Mouse (Mus musculus) testis, postnatal 14 days (tissue): ENCODE measurements around the gene Rnf157.

Experiments
- DNase-seq: peaks from one replicate; pipeline ENCODE4 v3.0.0; 2021; ENCODE audit warnings: low spot score

The Rnf157 gene

DNA sequence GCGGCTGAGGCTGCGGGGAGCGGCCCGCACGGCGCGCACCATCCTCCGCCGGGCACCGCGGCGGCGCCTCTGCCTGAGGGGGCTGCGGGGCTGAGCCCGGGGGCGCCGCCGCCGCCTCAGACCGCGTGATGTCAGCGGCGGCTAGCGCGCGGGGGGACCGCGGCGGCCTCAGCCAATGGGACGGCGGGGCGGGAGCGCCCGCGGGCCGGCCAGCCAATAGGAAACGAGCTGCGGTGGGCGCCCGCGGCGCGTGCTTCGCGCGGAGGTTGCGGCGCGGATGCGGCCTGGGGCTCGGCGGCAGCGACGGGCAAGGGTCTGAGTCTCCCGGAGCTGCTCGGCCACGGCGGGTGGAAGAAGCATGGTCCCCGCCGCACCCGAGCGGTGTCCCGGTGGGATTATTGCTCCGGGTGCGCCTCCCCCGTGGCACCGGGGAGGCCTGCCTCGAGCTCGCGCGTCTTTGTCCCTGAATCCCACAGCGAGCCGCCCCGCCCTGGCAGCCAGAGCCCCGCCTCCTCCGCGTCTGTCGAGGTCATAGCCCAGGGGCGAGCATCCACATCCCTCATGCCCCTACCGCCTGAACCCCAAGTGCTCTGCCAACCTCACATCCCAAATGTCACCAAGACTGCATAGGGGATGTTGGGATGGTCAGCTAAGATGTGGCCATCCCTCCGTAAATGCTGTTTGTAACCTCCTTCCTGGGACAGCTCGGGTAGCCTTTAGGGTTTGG, at the start of gene Rnf157:
Gene Rnf157 (minus strand): TSS at position 129 of the 727 bp plus-strand sequence.
- DNase-seq: peak; percentile 91

DNA sequence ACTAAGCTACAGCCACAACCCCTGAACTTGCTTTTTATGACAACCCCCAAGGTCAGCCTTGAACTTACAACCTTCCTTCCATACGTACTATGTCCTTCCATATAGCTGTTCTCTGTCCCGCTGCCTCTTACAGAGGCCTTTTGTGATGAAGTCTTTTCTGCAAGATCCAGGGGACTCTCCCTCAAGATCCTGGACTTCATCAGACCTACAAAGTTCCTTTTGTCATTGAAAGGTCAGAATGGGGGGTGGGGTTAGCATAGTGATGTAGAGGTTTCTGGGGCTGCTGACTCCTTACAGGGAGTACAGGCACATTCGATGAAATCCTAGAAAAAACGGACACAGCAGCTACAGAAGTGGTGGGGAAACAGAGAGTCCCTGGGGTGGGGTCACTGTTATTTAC, 47.0 kb upstream of the Rnf157 start:
- DNase-seq: no peak

DNA sequence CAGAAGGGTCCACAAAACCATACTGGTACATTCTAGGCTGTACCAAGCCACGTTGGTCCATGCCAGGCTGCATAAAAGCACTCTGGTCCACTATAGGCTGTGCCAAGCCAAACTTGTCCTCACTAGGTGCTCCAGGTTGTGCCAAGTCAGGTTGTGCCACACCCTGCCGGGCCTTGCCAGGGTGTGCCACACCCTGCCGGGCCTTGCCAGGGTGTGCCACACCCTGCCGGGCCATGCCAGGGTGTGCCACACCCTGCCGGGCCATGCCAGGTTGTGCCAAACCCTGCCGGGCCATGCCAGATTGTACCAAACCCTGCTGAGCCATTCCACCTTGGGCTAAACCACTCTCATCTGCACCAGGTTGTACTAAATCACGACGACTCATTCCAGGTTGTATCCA, 43.4 kb upstream of the Rnf157 start:
- DNase-seq: no peak

DNA sequence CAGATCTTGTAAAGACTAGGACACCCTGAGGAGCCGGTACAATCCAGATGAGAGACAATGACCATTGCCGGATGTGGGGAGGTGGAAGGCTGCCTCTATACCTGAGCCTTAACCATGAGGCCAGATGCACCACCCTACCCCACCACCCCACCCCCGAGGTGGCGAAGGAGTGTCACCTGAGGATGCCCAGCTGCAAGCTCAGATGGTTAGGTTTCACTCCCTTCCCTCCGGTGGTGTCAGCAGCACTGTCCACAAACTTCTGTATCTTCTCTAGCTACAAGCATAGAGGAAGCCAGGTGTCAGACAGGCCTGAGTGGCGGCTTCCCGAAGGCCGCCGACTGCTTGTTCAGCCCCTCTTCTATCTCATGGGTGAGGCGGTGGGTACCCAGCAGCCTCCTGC, 41.1 kb upstream of the Rnf157 start:
- no peak for DNase-seq

DNA sequence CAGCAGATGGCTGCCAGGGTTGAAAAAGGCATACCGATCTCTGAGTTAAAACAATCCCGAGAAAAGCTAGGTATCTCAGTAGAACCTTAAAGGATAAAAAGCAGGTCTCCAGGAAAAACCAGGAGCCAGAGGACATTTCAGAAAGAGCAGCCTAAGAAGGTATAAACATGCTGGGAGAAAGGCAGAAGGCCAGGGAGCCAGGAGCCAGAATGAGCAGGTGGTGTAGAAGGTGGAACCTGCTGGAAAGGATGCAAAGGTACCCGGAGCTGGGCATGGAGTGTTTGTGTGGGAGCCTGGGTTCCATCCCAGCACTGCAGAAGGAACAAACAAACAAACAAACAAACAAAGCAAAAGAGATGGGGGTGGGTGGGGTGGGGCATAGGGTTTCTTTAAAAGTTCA, 36.5 kb upstream of the Rnf157 start:
- no peak for DNase-seq

DNA sequence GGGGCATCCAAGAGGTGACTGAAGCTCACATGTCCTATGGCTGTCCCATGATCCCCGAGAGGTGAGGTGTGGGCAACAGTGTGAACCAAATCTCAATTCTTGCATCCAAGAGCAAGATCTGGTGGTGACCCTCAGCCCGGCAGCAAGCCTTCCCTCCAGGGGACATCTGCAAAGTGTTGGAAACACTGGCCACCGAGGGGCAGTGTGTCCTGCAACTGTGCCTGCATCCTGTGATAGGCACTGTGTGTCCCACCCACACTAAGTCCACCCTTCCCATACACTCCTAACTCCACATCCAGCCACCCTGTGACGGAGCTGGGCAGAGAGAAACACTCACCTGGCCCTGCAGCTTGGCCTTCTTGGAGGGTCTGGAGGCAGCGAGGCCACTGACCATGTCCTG, 35.0 kb upstream of the Rnf157 start:
- DNase-seq: no peak

DNA sequence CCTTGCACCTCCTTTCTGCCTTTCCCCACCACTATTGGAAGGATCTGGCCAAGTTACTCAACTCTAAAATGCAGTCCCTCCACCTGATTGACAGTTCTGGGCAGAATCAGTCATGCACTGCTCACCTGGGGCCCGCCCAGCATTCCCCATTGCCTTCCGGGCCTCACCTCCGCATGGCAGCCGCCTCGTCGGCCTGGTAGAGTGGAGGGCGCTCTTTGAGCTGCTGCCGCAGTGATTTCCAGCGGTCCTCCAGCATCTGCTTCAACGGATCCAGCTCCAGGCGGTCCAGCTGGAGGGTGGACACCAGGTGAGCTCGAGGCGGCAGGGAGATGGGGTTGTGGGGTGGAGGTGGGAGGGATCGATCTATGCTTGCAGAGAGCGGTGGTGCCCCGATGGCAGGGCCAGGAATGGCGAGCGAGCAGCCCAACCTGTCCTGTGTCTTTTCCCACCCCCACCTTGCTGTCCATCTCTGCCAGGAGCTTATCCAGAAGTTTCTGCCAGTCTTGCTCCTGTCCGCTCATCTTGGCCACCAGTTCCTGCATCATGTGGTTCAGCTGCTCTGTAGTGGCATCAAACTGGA, 33.6 kb upstream of the Rnf157 start:
- no peak for DNase-seq

DNA sequence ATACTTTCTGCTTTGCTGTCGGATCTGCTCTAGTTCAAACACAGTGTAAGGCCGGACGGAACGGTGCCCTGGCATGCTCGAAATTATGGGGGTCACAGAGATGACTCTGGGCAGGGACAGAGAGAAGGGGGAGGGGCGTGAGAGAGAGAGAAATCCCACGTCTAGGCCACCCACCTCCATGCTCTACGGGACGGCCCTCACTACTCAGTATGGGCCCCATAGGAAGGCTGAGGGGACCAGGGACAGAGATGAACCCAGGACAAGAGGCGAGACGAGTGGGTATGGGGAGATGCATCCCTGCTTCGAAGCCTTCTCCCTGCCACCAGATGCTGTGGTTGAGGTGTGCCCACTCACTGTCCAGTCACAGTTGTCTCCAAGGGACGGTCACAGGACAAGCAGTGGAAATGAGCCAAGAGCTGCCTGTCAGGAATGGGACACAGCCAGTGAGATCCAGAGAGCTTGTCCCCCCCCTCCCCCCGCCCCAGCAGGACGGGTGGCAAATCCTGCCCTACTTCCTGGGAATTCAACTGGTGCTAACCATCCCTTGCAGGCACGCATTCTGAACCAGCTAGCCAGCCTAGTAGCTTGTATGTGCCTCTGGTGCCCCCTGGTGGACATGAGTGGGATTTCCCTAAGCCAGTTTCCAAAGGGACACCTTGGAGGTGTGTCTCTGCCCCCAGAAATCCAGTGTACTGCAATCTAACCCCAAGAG, 32.9 kb upstream of the Rnf157 start:
- DNase-seq: peak; percentile 86

DNA sequence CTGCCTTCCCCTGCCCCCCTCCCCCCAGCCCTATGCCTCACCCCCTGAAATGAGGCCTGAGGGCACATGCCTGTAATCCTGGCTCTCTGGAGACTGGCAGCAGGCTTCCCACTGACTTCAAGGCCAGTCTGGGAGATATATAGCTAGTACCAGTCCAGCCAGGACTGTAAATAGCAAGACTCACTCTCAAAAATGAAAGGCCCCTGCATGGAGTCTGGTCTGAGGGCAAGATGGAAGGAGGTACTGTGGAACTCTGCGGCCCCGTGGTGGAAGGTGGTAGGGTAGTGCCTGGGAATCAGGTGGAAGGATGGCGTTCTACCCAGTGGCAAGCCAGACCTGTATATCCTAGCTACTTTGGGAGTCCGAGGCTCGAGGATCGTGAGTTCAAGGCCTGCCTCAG, 31.1 kb upstream of the Rnf157 start:
- DNase-seq: no peak

DNA sequence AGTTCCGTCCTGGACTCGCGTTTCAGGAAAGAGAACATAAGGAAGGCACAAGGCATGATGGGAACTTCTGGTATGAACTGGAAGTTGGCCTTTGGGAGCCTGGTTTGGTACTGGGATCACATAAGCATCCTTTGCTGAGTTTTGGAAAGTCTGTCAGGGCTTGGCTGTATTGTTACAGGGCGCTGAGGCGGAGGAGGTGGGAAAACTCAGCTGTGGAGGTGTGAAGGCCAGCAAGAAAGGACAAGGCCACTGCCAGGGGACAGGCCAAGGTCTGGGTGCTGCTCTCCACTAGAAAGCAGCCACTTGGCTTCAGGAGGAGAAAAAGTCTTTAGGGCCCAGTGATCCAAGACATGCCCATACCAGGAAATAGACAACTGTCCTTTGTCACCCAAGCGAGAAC, 30.5 kb upstream of the Rnf157 start:
- DNase-seq: no peak

DNA sequence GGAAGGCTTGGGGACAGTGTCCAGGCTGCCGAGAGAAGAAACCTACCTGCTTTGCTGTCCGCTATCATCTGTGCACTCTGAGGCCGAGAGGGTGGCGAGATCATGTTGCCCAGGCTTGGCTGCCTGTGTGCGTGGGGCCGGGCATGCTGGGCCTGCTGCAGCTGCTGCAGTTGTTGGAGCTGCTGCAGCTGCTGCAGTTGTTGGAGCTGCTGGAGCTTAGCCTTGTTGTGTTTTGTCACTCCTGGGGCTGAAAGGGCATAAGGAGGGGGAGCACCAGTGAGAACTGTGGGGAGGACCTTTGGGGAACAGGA, 30.0 kb upstream of the Rnf157 start:
- no peak for DNase-seq

DNA sequence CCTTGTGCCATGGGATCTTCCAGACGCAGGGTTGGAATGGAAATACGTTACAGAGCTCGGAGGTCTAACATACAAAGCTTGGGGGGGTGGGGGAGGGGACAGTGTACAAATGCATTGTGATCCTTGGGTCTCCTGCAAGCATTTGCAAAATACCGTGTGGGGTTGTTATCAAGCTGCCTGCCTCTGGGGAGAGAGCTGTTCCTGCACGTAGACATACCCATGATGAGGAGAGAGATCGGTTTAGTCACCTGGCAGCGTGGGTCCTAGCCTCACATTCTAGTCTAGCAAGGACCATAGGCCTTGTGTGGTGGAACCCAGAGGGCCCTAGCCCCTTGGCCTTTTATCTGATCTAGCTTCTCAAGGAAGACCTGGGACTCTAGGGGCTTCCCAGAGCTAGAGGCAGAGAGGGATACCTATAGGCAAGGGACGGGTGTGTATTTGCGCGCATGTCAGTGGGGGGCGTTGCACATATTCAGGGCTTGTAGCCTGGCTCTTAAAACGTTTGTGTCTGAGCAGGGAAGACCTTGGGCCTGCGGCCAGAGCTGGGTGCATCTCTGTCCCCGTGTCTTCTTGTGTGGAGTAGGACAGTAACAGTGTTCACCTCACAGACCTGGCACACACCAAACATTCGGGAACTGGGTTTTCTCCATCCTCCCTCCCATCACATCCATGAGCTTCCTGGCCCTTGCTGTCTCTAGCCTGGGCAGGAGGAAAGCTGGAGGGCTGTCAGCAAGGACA, 29.5 kb upstream of the Rnf157 start:
- no peak for DNase-seq

DNA sequence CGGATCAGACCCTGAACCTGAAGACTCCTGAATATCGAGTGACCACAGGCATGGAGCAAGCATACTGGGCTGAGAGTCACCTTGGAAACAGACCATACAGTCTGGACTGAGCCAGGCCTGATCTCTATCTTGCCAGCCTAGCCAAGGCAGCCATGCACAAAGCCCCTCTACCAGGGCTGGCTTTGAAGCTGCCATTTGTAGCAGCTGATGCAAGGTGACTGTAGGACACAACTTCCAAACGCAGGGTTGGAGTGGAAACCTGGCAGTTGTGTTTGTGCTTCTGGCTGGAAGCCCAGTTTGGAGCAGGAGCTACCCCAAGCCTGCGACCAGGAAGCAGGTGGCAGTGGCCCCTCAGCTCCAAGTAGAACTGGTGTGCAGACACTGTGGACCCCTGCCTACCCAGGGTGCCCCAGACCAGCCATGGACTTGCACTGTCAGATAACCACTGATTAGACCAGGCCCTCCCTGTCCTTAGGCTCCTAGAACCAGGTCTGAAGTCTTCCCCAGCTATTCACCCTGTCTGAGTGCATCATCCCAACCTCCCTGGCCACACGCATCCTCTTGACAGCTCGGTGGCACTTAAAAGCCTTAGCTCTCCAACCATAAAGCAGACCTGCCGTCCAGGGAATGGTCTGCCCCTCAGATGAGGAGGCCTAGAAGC, 27.7 kb upstream of the Rnf157 start:
- no peak for DNase-seq

DNA sequence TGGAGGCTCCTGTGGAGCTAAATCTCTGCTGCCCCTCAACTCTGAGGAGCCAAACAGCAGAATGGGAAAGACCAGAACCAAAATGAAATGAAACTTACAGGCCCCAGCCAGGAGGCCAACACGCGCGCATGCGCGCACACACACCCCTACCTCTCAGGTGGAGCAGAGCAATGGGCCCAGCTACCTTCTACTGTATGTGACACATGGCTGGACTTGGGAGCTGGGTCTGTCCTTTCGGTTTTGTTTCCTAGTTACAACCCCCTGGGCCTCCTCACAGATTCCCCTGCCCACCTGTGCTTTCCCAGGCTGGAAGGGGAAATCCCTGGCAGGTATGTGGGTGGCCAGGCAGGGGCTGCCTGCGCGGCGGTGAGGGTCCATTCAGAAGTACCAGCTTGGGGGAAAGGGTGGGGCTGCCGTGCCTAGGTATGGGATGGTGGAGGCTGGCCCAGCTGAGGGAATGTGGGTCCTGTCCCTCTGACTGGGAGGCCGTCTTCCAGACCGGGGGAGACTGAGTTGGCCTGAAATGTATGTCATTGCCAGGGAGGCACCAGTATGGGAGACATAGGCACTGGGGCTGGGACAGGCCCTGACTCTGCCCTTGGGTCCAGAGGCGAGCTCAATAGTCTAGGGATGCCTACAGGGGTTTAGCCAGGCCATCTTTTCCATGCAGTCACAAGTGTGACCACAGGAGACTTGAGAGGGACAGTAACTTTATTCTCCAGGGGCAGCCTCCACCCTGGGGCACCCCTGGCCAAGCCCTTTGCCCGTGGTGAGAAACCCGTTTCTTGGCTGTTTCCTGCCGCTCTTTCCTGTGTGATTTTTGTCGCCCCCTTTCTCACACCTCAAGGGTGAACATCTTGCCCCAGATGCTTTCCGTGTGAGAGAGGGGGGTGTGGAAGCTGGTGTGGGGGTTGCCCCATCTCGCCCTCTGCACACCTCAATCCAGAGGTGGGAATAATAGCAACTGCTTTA, 26.7 kb upstream of the Rnf157 start:
- no peak for DNase-seq

DNA sequence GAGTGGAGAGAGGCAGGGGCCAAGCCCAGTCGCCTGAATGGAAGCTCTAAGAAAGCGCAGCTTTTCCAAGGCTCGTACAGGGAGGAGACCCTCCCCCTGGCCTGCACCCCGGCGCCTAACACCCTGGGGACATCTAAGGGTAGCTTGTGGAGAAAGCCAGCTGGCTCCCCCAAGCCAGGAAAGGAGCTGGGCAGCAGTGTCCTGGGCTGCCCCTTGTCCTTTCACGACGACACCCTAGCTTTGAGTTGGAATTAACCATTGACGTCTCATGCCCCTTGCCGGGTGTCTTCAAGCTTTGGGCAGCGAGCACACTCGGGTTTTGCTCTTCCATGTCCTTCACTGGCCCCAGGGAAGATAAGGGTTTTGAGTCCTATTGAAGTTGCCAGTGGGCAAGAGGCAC, 24.7 kb upstream of the Rnf157 start:
- DNase-seq: no peak

DNA sequence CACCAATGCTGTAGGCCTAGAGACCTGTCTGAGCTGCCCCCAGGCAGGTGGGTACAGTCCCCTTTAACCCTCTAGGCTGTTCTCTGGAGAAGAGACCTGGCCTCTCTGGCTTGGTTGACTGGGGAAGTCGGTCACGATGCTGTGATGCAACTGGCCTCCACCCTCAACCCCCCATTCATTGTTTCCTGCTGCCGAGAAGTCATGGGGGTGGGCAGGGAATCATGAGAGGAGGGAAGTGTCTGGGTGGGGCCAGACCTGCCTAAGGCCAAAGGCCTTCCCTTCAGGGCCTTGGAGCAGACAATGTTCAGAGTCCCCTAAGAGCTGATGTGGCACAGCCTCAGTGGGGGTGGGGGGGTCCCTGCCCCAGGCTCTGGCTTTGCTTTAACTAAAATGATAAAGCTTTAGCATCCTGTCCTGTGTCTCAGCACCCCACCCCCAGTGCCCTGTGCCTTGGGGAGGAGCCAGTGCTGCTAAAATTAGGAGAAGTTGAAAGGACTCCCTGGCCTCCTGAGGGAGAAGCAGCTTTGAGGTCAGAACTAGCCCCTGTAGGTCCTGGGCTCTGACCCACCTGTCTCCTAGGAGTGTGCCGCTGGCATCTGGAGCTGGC, 24.0 kb upstream of the Rnf157 start:
- no peak for DNase-seq

DNA sequence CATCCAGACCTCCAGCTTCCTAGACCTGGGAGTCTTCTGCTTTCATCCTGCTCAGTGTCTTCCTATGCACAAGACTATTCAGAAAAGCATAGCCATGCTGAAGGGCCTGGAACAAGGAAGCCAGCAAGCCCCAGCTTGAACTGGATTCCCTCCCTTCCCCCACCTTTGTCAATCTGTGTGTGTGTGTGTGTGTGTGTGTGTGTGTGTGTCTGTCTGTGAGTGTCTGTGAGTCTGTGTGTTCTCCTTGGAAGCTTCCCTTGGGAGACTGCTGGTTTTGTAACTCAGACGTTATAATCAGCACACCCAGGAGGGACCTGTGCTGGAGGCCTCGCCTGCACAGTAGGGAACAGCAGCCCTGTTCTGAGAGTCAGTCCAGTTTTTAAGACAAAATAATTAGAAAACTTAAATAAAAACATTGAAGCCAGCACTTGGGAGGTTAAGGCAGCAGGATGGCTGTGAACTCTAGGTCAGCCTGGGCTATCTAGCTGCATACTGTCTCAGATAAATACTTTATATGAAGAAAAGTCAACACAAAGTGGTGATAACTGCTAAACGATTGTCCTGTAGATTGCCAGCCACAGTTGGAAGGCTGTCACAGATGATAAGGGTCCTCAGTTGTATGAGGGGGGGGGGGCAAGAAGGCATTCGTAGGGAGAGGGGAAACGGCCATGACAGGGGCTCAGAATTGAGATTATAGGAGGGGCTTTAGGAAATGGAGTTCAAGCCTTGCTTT, 23.3 kb upstream of the Rnf157 start:
- DNase-seq: no peak

DNA sequence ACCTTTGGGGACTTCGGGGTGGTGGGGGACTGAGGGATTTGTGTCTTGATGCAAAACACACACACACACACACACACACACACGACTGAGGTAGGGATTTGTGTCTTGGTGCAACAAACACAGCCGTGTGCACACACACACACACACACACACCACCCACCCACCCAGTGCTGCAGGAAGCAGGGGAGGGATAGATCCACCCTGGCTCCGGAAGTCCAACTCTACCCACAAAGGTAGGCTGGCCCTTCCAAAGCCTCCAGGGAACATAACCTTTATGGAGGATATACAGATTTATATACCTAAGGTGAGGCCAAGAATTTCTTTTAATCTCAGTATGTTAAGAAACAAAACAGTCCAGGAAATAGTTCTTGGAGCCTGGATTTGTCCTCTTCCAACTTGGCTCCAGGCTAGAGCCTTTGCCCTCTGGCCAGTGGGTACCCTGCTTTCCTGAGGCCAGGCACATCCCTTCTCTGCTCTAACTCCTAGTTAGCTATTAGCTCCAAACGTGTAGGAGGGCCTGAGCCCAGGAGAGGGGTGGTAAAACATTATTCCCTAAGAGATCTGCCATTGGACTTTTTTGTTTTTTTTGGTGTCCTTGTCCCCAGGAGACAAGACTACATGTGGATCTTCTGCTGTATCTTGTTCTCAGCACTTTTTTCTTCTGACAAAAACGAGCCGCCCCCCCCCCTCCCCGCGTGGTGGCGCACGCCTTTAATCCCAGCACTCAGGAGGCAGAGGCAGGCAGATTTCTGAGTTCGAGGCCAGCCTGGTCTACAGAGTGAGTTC, 22.3 kb upstream of the Rnf157 start:
- no peak for DNase-seq

DNA sequence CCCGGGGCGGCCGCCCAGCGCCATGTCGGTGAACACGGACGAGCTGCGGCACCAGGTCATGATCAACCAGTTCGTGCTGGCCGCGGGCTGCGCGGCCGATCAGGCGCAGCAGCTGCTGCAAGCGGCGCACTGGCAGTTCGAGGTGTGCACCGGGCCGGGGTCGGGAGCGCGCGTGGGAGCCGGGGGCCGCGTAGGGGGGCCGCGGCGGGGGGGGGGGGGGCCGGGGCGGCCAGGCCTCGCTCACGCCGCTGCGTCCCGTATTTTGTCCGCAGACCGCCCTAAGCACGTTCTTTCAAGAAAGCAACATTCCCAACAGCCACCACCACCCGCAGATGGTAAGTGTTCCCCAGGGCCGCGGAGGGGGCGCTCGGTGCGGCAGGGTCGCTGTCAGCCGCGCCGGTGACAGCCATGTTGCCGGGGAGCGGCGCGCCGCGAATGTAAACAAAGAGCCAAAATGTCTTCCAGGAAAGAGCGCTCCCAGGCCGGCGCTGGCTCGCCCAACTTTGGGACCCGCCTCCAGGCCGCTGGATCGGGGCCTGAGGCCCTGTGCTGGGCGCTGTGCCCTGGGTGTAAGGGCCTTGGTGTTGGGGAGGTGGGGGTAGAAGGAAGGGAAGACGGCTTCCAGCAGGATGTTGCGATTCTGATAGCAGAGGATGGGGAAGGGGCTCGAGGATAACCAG, 21.6 kb upstream of the Rnf157 start:
- peak; percentile 76 for DNase-seq
